Mouse (Mus musculus) heart, postnatal 0 days (tissue): ENCODE measurements around the gene Efhd1.

ENCODE experiments used
- CTCF ChIP-seq: IDR thresholded peaks from 2 replicates; pipeline ENCODE4 v1.5.1; 2016; ENCODE audit warnings: antibody characterized with exemption, control low read depth, low read depth
- EP300 ChIP-seq: IDR thresholded peaks from 2 replicates; pipeline ENCODE4 v1.6.1; 2016; ENCODE audit warnings: antibody characterized with exemption, low read depth

- peak; percentile 45 for TF ChIP-seq CTCF
- no peak for TF ChIP-seq EP300
These were observed 5.7 kb upstream of the Efhd1 start for GRCm38 (mm10) chr1:87258484-87258883.
